Mouse (Mus musculus) T-helper 2 cell (primary cell): ENCODE results near the gene Bola1.

Source experiments
- in situ Hi-C: fragments of 300-600 bp; cut with MboI, MseI; formaldehyde crosslinking; loops from one replicate; pipeline ENCODE4 v1.15.1; 2025; ENCODE audit warnings: high pct_unique_total_duplicates

The Bola1 gene

DNA sequence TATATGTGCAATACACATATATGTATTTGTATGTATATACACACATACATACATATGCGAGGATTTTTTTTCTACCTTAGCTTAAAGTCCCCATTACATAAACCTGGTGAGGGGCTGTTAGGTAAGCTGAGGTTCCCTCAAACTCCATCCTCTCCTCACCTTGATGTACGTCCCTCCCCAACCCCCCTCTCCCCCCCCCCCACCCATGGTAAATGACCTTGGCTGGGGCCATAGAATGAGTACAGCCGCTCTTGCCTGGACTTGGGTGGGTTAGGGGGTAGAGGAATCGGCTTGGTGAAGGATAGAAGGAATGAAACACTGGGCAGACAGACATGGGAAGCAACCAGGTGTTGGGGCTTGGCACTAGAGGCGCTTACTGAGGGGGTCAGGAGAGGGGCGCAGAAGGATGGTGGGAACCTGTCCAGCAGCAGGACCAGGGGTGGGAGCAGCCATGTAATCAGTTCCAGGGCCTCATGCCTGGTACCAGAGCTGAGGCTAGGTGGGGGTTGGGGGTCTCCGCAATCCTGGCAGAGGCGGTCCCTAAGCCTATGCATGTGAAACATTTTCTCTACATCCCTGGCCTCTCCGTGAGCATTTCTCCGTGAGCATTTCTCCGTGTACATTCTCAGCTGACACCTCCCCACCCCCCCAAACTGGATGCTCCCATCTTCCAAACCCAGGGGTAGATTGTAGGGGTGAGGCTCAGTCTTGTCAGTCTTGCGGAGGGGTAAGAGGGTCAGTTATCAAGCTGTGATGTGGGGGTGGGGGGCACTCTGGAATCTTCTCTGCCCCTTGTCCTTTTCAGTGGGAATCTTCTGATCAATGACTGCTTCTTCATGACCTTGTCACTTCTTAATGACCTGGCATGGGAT, 37.8 kb downstream of the Bola1 start:
- in situ Hi-C loops: loop anchor here (5.0 kb wide), 1 partner anchor 46 kb away; no protein-coding TSS in a partner anchor

- in situ Hi-C loops: loop anchor here (5.0 kb wide), 1 partner anchor 46 kb away; no protein-coding TSS in a partner anchor
These were observed 38.6 kb downstream of the Bola1 start, which contains the start of gene Sv2a for GRCm38 (mm10) chr3:96180727-96181477. Sv2a (plus strand) TSS chr3:96181151.

DNA sequence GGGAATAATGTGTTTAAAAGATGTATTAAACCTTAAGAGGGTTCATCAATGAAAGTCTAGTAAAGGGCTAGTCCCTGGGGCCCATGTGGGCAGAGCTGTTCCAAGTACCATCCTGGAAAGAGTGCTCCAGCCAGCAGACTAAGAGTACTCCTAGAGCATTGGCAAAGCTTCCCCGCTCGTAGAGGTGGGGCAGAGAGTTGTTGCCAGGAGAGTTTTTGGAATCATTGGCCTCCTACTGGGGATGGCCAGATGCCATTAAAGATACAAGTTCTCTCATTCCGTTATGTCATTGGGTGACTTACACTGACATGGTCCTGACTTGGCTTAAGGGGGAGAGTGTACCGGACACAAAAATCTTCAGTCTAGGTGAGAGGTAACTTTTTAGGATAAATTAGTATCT, 40.0 kb downstream of the Bola1 start:
- in situ Hi-C loops: loop anchor here (10.0 kb wide), 1 partner anchor 635 kb away; no protein-coding TSS in a partner anchor

- in situ Hi-C loops: loop anchor here (10.0 kb wide), 1 partner anchor 636 kb away; no protein-coding TSS in a partner anchor
These were observed 40.6 kb downstream of the Bola1 start for GRCm38 (mm10) chr3:96178902-96179301.

DNA sequence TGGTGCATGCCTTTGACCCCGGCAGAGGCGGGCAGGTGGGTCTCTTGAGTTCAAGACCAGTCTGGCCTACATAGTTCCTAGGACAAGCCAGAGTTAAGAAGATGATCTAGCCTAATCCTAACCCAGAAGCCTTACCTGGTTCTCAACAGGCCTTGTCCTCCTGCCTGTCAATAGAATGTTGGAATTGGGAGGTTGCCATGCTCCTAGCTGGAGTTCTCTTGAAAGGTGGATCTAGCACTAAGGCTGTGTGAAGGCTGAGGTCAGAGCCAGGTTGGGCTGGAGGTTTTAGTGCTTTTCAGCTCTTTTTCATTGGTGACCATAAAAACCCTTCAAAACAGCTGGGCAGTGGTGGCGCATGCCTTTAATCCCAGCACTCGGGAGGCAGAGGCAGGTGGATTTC, 41.1 kb downstream of the Bola1 start:
- in situ Hi-C loops: loop anchor here (10.0 kb wide), 1 partner anchor 636 kb away; no protein-coding TSS in a partner anchor

DNA sequence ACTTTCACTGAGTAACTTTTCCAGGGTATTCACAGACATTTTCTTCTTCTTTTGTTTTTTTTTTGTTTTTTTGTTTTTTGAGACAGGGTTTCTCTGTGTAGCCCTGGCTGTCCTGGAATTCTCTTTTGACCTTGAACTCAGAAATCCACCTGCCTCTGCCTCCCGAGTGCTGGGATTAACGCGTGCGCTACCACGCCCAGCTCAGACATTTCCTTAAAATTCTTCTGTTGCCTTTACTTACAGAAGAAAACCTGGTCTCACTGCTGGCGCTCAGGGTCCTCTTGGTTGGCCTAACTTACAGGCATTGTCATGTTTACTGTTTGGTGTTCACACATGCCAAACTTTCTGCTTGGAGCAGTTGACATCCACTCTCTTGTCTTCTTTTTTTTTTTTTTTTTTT, 44.3 kb downstream of the Bola1 start:
- in situ Hi-C loops: loop anchor here (10.0 kb wide), 1 partner anchor 640 kb away; no protein-coding TSS in a partner anchor

- in situ Hi-C loops: loop anchor here (10.0 kb wide), 1 partner anchor 641 kb away; no protein-coding TSS in a partner anchor
These were observed 45.5 kb downstream of the Bola1 start for GRCm38 (mm10) chr3:96174042-96174441.

- in situ Hi-C loops: loop anchor here (10.0 kb wide), 1 partner anchor 642 kb away; no protein-coding TSS in a partner anchor
These were observed 46.3 kb downstream of the Bola1 start for GRCm38 (mm10) chr3:96173185-96173584.

GRCm38 (mm10) chr3:96172197-96173178, 47.0 kb downstream of the Bola1 start, which contains the start of gene Sf3b4:
Sf3b4 (plus strand) TSS chr3:96172332.
- in situ Hi-C loops: loop anchor here (10.0 kb wide), 1 partner anchor 642 kb away; no protein-coding TSS in a partner anchor

DNA sequence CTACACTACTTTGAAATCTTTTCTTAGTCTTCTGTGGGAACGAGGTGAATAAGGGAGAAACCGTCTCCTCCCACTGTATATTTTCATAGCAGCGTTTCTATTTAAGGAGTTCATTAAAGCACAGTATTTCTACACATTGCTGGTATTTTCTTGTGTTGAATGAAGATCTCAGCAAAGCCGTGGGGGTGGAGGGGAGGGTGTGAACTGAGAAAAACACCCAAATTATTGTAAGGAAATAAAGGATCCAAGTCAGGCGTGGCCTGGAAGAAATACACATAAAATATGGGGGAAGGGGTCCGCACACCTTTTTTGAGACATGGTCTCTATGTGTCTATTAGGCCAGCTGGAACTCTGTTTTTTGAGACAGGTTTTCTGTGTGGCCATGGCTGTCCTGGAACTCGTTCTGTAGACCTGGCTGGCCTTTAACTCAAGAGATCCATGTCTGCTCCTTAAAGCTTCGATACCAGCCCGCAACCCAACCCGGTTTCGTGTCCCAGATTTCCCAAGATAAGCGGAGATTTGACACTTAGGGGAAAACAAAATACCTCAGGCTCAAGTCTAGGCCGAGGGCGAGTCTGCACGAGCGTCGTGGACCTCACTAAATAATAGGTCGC, 47.8 kb downstream of the Bola1 start:
- in situ Hi-C loops: loop anchor here (10.0 kb wide), 1 partner anchor 643 kb away; no protein-coding TSS in a partner anchor

- in situ Hi-C loops: loop anchor here (10.0 kb wide), 1 partner anchor 644 kb away; no protein-coding TSS in a partner anchor
These were observed 48.4 kb downstream of the Bola1 start for GRCm38 (mm10) chr3:96170976-96171545.

DNA sequence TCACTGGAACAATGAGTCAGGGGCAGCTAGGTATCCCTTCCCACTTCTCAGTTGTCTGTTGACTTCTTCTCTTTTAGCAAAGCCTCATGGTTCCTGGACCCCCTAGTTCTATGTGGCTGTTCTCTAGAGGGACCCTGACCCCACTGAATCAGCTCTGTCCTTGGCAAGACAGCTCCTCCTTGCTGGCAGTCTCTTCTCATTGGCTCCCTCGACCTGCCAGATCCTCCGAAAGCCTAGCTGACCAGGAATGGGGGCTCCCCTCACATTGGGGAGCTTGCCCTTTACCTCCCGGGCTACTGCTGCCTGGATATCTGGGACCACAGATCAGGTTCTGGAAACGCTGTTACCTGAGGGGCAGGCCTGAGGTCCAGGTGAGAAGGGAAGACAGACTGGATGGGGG, 49.2 kb downstream of the Bola1 start:
- in situ Hi-C loops: loop anchor here (10.0 kb wide), 1 partner anchor 645 kb away; no protein-coding TSS in a partner anchor

DNA sequence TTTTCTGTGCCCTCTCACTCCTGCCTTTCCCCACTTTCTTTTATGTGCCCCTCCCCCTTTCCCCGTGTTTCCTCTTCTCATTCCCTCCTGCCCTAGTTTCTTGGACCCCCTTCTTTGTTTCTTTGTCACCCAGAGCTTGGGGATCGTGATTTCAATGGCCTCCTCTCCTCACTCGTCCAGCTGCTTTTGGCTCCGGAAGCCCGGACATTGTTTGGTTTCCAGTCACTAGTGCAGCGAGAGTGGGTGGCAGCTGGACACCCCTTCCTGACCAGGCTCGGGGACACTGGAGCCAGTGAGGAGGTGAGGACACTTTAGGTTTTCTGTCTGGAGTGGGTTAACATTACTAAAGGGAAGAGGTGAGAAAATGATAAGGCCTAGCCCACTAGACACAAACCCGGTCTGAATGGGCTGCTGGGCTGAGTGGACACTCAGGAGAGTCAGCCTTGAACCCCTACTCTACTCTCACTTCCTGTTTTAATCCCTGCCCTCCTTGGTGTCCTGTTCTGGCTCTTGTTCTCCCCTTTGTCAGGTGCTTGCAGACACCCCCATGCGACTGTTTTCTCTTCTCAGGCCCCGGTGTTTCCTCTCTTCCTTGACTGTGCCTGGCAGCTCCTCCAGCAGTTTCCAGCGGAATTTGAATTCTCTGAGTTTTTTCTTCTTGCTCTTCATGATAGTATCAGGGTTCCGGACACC, 50.9 kb downstream of the Bola1 start:
- in situ Hi-C loops: no loop called here

DNA sequence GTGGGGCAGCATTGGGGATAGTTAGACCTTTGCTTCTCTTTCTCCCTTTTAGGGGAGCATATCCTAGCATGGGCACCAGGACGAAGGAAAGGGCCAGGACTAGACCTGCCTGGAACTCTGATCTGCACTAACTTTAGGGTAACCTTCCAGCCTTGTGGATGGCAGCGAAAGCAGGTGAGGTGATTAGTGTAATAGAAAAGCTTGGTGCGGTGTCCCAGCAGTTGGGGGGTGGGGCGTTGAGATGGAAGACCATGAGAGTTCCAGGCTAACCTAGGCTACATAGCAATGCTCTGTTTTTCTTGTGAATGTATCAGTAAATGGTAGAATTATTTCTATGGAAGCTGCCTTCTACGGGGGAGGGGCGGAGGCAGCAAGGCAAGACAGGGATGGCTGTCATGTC, 56.5 kb downstream of the Bola1 start:
- in situ Hi-C loops: no loop called here

GRCm38 (mm10) chr3:96161869-96162840, 57.4 kb downstream of the Bola1 start, which contains the start of gene Mtmr11:
Mtmr11 (plus strand) TSS chr3:96162004.
- in situ Hi-C loops: no loop called here

DNA sequence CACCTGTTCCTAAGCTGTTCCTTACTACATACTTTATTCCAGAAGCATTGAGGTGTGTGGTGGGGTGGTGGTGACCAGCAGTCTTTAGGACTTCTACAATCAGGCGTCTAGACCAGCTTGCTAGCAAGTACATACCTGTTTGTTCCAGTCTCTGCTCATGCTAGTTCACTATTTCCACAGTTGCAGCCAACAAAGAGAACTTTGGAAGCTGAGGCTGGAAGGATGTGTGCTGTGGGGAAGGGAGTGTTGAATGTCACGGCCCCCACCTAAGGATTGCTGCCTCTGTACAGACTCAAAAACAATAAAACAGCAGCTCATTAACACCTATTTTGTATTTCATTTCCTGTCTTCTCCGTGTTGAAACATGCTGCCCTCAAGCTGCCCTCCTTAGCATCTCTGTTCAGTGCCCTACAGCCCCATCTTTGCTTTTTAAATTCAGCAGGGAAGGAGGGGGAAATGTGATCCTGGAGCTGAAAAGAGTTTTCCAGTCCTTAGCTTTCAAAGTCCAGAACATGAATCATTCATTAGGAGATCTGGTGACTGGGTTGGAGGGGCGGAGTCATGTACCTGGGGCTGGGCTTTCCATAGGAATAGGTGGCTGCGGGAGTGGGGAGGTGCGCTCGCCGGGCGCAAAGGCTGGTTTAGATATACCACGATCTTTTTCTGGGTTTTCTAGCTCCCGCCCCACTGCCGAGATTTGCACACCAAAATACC, 58.5 kb downstream of the Bola1 start:
- in situ Hi-C loops: no loop called here

GRCm38 (mm10) chr3:96160222-96160802, 59.2 kb downstream of the Bola1 start:
- in situ Hi-C loops: no loop called here
